Mouse (Mus musculus) layer of hippocampus, postnatal 36 days (tissue): ENCODE data around the gene Vmn1r160. TPM values are rescaled to one million over a fixed set of nuclear protein-coding genes. Genes with fewer than 3 reads are reported as not detected.
"Not testable (repeated sequence)": the region's sequence is repeated elsewhere in the genome, so short reads cannot be mapped to it uniquely, and the experiment has no call there.

Experiments used
- DNase-seq, 2 experiments: peaks; one replicate each; pipeline ENCODE4 v3.0.0; 2022
- total RNA-seq, 2 experiments: library from RNA; stranded (reverse); gene quantifications; 2 replicates each; pipeline ENCODE4 v1.2.3; 2021

Vmn1r160 gene
- not detected for total RNA-seq

GRCm38 (mm10) chr7:22870924-22871323 is at the start of gene Vmn1r160:
Gene Vmn1r160 (plus strand): TSS chr7:22871224.
- not testable (repeated sequence) for DNase-seq

- DNase-seq, result not testable (repeated sequence)
Measured at GRCm38 (mm10) chr7:22843505-22843904, 27.5 kb upstream of the Vmn1r160 start, which contains the start of gene Vmn1r159. Gene Vmn1r159 (minus strand): TSS chr7:22843605.

Other genes starting within 250 kb of the Vmn1r160 start
- gene Vmn1r155, start 213.2 kb upstream of the Vmn1r160 start, total RNA-seq, result not detected
- not detected for gene Gm8693, start 178.9 kb upstream of the Vmn1r160 start, total RNA-seq
- not detected for gene Gm4567, start 151.5 kb upstream of the Vmn1r160 start, total RNA-seq
- not detected for gene Vmn1r157, start 109.5 kb upstream of the Vmn1r160 start, total RNA-seq
- not detected for gene Vmn1r158, start 80.4 kb upstream of the Vmn1r160 start, total RNA-seq
- not detected for gene Vmn1r159, start 27.6 kb upstream of the Vmn1r160 start, total RNA-seq
- gene Gm4214, start 113.4 kb downstream of the Vmn1r160 start, total RNA-seq, result not detected
- gene Gm4216, start 148.7 kb downstream of the Vmn1r160 start, total RNA-seq, result not detected
- gene Vmn1r163, start 184.3 kb downstream of the Vmn1r160 start, total RNA-seq, result not detected
- gene Gm8720, start 196.2 kb downstream of the Vmn1r160 start, total RNA-seq, result not detected